Mouse (Mus musculus): ENCODE measurements around the gene Derl3.

The Derl3 gene

DNA sequence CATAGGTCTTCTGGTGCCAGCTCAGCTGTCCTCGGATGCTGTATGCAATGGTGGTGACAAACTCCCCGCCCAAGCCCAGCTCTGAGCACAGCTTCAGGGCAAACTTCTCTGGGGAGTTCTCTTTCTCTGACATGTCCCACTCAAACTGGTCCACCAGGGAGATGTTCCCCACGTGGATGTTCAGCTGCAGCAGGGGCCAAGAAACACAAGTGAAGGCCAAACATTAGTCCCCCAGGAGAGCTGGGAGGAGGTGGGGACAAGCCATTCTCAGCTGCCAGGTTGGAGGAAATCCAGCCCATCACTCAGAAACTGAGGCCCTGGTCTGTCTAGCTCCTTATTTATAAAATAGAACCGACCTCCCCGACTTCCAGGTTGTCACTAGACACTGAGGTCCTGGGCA lies 11.2 kb downstream of the Derl3 start:
- intact Hi-C loops (cut with DNase I): no loop called here

DNA sequence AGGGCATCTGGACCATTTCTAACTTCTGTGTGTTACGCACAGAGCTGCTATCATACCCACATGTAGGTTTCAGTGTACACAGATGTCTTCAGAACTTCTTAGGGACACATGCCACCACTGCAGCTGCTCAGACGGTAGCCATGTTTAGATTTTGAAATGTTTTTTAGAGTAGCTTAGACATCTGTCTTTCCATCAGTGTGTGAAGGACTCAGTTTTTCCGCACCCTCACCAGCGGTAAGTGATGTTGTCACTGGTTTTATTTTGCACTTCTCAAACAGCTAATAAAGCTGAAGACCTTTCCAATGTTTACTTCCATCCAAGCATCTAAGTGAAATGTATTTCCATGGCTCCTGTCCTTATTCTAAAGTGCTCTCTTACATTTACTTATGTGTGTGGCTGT lies 13.7 kb downstream of the Derl3 start:
- intact Hi-C loops (cut with DNase I): no loop called here

DNA sequence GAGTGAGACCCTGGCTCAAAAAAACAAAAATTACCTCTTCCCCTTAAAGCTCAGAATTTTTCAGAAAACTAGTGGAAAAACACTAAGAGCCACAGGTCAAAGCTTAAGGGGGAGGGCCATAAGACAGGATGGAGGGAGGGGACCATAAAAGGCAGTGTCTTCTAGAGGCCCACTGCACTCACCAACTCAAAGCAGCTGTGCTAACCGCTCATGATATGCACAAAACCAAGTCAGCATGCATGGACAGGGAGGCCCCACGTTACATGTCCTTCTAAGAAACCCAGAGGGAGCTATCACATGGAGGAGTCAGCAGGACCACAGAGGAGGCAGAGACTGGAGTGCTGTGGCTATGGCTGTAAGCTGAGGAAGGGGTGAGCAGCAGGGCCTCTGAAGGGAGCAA lies 17.5 kb downstream of the Derl3 start:
- intact Hi-C loops (cut with DNase I): no loop called here

- intact Hi-C loops (cut with DNase I): no loop called here
Observed at GRCm38 (mm10) chr10:75913013-75913589, 19.9 kb downstream of the Derl3 start.

DNA sequence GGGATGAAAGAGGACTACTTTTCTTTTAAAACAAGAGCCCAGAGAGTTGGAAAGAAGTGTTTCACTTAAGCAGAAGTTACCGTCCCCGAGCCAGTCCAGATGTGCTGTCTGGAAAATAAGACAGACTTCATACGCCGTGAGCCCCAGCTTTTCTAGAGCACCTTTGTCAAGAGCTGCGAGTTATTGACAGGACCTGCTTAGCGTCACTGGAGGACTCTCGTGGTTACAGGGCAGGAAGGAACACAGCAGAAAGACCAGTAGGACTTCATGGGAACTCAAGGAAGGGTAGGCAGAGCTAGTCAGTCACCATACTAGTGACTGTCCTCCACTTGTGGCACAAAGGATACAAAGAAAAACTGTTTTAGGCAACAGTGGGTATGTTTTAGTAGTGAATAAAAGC lies 22.3 kb downstream of the Derl3 start:
- intact Hi-C loops (cut with DNase I): no loop called here

DNA sequence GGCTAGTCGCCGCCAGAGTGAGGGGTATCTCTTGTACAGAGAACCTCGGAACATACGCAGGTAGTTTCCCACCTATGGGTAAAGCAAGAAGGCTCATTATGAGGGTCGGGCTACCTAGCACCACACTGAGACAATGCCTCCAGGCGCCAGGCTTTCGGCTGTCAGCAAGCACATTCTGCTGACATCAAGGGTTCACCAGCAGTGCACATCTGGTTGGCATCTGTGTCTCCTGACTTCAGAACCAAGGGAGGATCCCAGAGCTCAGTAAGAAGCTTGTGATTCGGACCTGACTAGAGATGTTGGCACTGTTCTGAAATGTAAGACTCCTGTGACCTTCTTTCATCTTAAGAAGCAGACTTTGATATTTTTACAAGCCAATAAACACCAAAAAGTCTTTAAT lies 23.6 kb downstream of the Derl3 start:
- intact Hi-C loops (cut with DNase I): no loop called here

- intact Hi-C loops (cut with DNase I): no loop called here
Observed at GRCm38 (mm10) chr10:75919026-75919425, 25.8 kb downstream of the Derl3 start.

DNA sequence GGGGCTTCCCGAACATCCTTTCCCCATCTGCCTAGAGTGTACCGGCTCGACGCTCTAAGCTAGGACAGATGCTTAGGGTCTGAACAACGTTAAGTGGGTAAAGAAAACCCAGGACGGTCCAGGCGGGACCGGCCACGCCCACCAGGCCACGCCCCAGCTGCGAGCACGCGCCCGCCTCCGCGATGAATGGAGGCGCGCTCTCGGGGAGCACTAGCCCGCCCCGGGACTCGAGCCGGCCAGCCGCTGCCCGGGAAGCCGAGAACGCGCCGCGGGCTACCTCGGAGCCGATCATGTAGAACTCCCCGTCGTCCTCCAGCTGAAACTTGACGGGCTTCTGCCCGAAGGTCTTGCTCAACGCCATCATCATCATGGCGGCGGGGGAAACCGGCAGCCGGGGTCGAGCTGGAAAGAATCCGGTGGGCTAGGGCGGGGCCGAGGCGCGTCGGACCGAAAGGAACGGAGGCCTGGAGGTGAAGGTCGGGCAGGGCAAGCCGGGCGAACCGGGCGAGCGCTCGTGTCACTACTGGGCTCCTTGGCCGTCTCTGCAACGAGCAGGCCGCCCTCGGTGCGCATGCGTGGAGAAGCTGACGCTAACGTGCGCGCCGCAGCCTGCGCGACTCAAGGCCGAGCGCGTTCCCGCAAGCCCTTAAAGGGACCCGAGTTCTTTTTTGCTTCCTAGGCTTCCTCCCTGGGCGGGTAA lies 28.0 kb downstream of the Derl3 start, which contains the start of gene Smarcb1:
Gene Smarcb1 (minus strand): TSS at position 592 of the 700 bp plus-strand sequence.
- intact Hi-C loops (cut with DNase I): no loop called here

DNA sequence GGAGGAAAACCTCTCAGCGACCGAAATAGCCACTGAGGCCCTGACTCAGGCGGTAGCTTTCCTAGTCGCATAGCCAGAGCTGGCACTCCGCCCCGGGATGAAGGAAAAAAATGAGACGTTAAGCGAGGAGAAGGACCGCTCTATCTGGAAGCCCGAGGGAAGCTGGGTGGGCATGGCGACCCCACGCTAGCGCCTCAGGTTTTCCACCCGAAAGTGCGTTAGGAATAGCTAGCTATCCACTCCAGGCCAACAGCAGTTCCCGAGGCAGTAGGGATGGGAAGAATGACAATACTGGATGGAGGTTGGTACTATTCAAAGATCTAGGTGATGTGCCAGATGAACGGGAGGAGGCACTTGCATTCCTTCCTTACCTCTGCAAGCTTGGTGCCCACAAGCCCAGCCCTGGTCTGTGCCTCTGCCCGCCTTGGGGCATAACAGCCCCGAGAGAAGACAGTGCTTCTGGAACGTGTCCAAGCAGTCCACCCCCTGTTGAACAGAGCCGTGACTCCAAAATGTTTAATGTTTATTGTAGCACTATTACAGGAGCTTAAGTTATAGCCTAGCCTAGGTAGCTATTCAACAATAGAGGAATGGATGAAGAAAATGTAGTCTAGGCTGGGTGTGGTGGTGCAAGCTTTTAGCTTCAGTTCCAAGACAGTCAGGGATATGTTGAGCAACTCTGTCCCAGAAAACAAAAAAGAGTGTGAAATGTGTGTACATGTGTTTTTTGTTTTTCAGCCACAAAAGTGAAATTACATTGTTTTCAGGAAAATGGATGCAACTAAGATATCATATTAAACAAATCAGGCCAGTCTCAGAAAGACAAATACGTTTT lies 28.7 kb downstream of the Derl3 start:
- intact Hi-C loops (cut with DNase I): no loop called here

GRCm38 (mm10) chr10:75924324-75924723 lies 31.1 kb downstream of the Derl3 start:
- intact Hi-C loops (cut with DNase I): no loop called here

- intact Hi-C loops (cut with DNase I): no loop called here
Observed at GRCm38 (mm10) chr10:75926396-75926795, 33.2 kb downstream of the Derl3 start.

DNA sequence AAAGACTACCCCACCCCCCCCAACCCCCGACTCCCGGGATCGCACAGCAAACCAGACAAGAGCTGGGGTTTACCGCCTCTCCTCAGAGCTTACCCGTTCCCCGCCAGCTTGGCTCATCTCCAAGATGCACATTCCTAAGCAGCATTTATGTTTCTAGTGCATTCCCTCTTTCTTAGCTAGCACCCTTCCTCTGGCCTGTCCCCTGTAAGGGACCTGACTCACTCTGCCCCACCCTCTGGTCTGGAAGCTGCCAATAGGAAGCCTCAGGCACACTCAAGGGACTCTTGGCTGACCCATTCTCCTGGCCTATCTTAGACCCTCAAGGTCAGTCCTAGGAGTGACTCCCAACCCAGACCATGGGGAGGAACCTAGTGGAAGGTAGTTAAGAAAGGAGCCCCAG lies 37.1 kb downstream of the Derl3 start:
- intact Hi-C loops (cut with DNase I): no loop called here

- intact Hi-C loops (cut with DNase I): no loop called here
Observed at GRCm38 (mm10) chr10:75931311-75931710, 38.1 kb downstream of the Derl3 start.

- intact Hi-C loops (cut with DNase I): no loop called here
Observed at GRCm38 (mm10) chr10:75932081-75932678, 39.0 kb downstream of the Derl3 start.

DNA sequence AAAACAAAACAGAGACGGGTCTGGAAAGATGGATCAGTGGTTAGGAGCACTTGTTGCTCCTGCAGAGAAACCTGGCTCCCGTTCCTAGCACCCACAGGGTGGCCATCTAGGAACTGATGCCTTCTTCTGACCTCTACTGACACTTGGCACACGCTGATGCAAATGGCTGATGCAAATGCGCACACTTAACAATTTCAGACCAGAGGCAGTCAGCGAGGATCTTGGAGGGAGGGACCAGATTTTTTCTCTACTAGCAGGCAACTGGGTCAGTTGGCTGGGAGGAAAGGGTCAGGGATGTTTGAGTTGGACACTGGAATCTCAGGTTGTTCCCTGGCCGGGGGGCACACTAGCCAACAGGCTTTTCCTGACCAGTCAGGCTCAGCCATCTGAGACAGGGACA lies 39.7 kb downstream of the Derl3 start, which contains the start of gene Chchd10:
Gene Chchd10 (plus strand): TSS at position 240 of the 400 bp plus-strand sequence.
- intact Hi-C loops (cut with DNase I): no loop called here

GRCm38 (mm10) chr10:75934991-75935390 lies 41.8 kb downstream of the Derl3 start:
- intact Hi-C loops (cut with DNase I): no loop called here

GRCm38 (mm10) chr10:75935680-75936541 lies 42.7 kb downstream of the Derl3 start, which contains the start of gene Mmp11:
Mmp11 (minus strand) TSS chr10:75936496.
- intact Hi-C loops (cut with DNase I): no loop called here

GRCm38 (mm10) chr10:75936909-75937667 lies 43.9 kb downstream of the Derl3 start:
- intact Hi-C loops (cut with DNase I): no loop called here

DNA sequence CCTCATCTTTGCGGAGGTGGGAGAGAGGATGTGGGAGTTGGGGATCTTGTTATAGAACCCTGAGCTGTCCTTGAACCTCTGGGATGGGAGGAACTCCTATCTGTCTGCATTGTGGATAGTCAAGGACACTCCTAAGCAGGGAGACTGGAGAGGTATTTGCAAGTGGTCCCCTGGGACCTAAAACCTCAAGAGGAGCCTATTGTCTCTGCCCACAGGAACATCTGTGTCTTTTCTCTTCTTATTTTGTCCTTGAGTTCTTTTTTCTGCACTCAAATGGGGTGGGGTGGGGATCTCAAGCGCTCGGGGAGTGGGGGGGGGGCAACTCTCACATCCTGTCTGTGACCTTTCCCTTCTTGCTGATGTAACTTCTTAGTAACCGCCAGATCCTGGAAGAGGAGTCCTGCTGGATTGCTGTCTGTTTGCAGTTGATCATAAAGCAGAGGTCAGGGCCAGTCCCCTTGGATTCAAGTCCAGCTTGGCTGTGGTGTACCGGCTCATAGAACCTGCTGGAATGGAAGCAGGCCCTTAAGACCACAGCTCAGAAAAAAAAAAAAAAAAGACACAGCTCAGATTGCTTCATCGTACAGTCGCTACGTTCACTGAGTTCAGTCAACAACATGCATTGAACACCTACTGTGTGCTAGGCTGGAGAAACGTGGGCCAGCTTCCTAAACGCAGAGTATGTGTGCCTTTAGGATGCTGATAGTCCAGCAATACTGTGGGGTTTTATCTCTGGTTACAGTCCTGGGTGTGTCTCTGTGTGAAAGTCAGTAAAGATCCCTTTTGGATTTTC lies 44.8 kb downstream of the Derl3 start:
- intact Hi-C loops (cut with DNase I): no loop called here

Measured in adrenal gland (tissue).